Mouse (Mus musculus): ENCODE measurements at regions not wholly inside any gene's neighbourhood (a gene's known extent, or its start where the extent isn't known, plus 50 kb on each side); places are given as distances from the start of the nearest gene placed in this dataset.
"Not testable (repeated sequence)": the region's sequence is repeated elsewhere in the genome, so short reads cannot be mapped to it uniquely, and the experiment has no call there.

DNA sequence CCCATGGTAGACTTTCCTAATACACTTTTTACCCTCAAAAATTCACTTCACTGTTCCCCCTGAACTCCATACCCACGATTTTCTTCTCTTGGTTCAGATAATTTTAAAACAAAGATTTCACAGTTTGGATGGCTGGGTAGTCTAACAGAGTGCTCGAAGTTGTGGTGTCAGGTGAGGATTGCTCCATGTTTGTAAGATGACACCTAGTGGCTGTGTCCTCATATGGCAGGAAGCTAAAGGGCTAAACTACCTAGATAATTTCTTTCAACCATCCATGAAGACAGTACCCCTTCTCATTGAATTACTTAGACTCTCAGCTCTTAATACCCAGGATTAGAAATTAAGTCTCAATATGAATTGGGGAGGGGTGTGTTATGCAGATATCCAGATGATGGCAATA lies 708.9 kb upstream of the Cypt1 start:
- CTCF ChIA-PET: no interaction called here
- ATAC-seq (no peak), DNase-seq (ENCODE audit: low read depth, low spot score) (no peak)
- POLR2A ChIA-PET: interaction anchor here (0.6 kb wide), 1 partner anchor 28 kb away, joined by 3 read pairs; no protein-coding TSS in a partner anchor
- H3K27me3 ChIP-seq: no peaks in the 10 kb centered on the region
- TF ChIP-seq CTCF (IDR thresholded peaks at IDR 0.05): peak; percentile 55
- in situ Hi-C loops (cut with MboI; ENCODE audit: low pct_unique_long_range_greater_than_20kb): no loop called here

DNA sequence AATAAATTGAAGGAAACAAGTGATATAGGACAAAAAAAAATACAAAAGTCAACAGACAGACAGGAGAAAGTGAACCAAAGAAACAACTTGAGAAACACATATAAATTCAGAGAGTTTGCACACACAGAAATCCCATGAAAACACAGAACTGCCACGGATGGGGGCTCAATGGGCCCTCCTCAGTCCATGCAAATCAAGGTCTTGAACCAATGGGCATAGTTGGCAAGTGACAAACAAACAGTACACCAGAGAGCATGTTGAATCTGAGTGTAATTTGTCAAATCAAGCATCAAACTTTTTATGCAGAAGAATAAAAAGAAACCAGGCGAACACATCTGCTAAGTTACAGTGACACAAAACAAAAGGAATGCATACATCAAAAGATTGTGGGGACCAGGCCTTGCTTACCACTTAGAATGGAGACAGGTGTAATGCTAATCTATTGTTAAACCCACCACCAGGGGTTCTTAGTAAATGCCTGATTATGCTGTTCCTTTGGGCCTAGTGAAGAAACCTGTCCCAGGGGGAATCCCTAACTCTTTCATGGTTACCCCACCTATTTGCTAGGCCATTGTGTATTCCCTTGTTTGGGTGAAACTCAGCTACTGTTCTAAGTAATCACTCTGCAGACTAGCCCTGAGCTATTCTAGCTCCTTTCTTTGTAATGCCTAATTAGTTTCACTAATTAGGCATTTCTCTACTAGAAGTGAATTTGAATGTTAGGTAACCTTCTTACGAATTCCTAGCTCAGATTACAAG lies 676.4 kb upstream of the Cypt1 start:
- ATAC-seq; CTCF ChIA-PET; POLR2A ChIA-PET; DNase-seq (ENCODE audit: low read depth, low spot score); in situ Hi-C loops (cut with MboI; ENCODE audit: low pct_unique_long_range_greater_than_20kb): not testable (repeated sequence)
- peaks cover 18% of the 10 kb centered on the region for H3K27me3 ChIP-seq

Measured in Patski (cell line).